Mouse (Mus musculus): ENCODE measurements at regions not wholly inside any gene's neighbourhood (a gene's known extent, or its start where the extent isn't known, plus 50 kb on each side); places are given as distances from the start of the nearest gene placed in this dataset.

DNA sequence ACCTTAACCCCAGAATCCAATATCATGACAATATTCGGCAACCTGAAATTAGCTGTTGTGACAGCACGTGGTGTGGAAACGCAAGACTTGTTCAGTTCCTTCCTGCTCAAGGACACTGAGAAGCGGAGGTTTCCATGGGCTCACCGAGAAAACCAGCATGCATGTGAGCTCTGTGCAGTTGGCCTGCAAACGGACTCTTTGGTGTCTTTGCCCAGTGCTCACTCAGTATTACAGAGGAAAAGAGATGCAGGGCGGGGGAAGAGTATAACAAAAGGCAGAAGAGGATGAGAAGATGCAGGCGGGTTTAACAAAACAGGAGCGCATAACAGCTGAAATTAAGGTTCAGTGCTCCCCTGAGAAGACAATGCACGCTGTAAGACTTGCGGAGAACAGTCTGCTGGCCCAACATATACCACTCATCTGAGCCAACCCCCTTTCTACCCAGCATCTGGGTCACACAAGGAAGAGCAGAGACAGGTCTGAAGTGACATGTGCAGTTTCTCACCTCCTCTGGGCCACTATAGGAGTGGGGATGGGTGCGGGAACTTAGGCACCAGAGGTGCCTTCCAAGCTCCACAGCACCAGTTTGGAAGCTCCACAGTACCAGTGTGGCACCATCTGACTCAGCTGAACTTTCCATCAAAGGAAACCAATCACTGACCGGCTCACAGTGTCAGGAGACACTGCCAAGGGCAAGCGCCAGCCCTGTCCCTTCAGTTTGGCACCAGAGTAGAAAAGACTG is 133.6 kb upstream of the Klf7 start:
- no peak for ATAC-seq (replicated peaks; ENCODE audit: low FRiP score)
- WGBS: 79% methylated on average over 14 of the region's 14 CpGs

GRCm38 (mm10) chr1:64254673-64255072 is 132.6 kb upstream of the Klf7 start:
- ATAC-seq (replicated peaks; ENCODE audit: low FRiP score) (no peak), DNase-seq (ENCODE audit: low spot score) (no peak)
- H3K4me3 ChIP-seq (ENCODE audit: low read depth, low read length): no peak overlapping the region
- H3K9me3 ChIP-seq (ENCODE audit: control insufficient read depth, low read length): no peaks in the 10 kb centered on the region
- 88% methylated on average over 8 of the region's 8 CpGs for WGBS
- H3K9ac ChIP-seq (ENCODE audit: low read depth, low read length): no peak overlapping the region
- H3K36me3 ChIP-seq (ENCODE audit: control insufficient read depth, insufficient read depth, low read length): no peaks in the 10 kb centered on the region
- H3K4me1 ChIP-seq (replicated peaks; ENCODE audit: control insufficient read depth, insufficient read depth, low read length): no peaks in the 10 kb centered on the region
- H3K4me2 ChIP-seq: no peak overlapping the region
- H3K27ac ChIP-seq (ENCODE audit: low read depth, low read length): no peak overlapping the region
- no peaks in the 10 kb centered on the region for H3K27me3 ChIP-seq (replicated peaks; ENCODE audit: control insufficient read depth, insufficient read depth, low read length)

More for the DNA sequence above, 133.6 kb upstream of the Klf7 start:
- H3K9ac ChIP-seq (ENCODE audit: low read depth, low read length): no peak overlapping the region
- H3K9me3 ChIP-seq (ENCODE audit: control insufficient read depth, low read length): no peaks in the 10 kb centered on the region
- H3K4me2 ChIP-seq: no peak overlapping the region
- no peaks in the 10 kb centered on the region for H3K4me1 ChIP-seq (replicated peaks; ENCODE audit: control insufficient read depth, insufficient read depth, low read length)
- no peak for DNase-seq (ENCODE audit: low spot score)
- no peaks in the 10 kb centered on the region for H3K27me3 ChIP-seq (replicated peaks; ENCODE audit: control insufficient read depth, insufficient read depth, low read length)
- no peak overlapping the region for H3K4me3 ChIP-seq (ENCODE audit: low read depth, low read length)
- no peaks in the 10 kb centered on the region for H3K36me3 ChIP-seq (ENCODE audit: control insufficient read depth, insufficient read depth, low read length)
- H3K27ac ChIP-seq (ENCODE audit: low read depth, low read length): no peak overlapping the region

DNA sequence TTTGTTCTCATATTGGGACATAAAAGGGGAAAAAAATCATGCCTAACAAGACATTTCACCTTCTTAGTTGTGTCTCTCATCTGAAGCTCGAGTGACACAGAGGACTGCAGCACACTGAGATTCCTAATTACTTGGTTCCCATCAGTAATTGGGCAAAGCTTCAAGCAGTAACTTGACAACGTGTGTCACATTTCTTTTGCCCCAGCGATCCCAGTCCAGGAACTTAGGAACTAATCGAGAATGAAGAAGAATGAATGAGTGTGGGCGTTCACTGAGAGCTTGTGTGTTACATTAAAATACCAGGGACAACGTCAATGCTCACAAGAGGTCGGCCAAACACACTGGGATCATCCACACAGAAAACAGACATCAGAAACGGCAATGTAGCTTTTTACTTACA is 131.9 kb upstream of the Klf7 start:
- no peaks in the 10 kb centered on the region for H3K27me3 ChIP-seq (replicated peaks; ENCODE audit: control insufficient read depth, insufficient read depth, low read length)
- H3K9ac ChIP-seq (ENCODE audit: low read depth, low read length): no peak overlapping the region
- no peak for ATAC-seq (replicated peaks; ENCODE audit: low FRiP score)

GRCm38 (mm10) chr1:64242401-64242800 is 120.3 kb upstream of the Klf7 start:
- Histone ChIP-seq H3K9me3 (ENCODE audit: control insufficient read depth, low read length) (no peaks in the 10 kb centered on the region), H3K4me2 (no peak overlapping the region), H3K27me3 (replicated peaks; ENCODE audit: control insufficient read depth, insufficient read depth, low read length) (no peaks in the 10 kb centered on the region), H3K27ac (ENCODE audit: low read depth, low read length) (no peak overlapping the region), H3K36me3 (ENCODE audit: control insufficient read depth, insufficient read depth, low read length) (no peaks in the 10 kb centered on the region), H3K4me3 (ENCODE audit: low read depth, low read length) (no peak overlapping the region), H3K9ac (ENCODE audit: low read depth, low read length) (no peak overlapping the region), H3K4me1 (replicated peaks; ENCODE audit: control insufficient read depth, insufficient read depth, low read length) (no peaks in the 10 kb centered on the region)
- DNase-seq (ENCODE audit: low spot score) (no peak), ATAC-seq (replicated peaks; ENCODE audit: low FRiP score) (no peak)
- 71% methylated on average over 2 of the region's 2 CpGs for WGBS

More for the DNA sequence above, 131.9 kb upstream of the Klf7 start:
- DNase-seq (ENCODE audit: low spot score): no peak
- Histone ChIP-seq H3K36me3 (ENCODE audit: control insufficient read depth, insufficient read depth, low read length) (no peaks in the 10 kb centered on the region), H3K9me3 (ENCODE audit: control insufficient read depth, low read length) (no peaks in the 10 kb centered on the region), H3K4me1 (replicated peaks; ENCODE audit: control insufficient read depth, insufficient read depth, low read length) (no peaks in the 10 kb centered on the region), H3K4me3 (ENCODE audit: low read depth, low read length) (no peak overlapping the region), H3K4me2 (no peak overlapping the region), H3K27ac (ENCODE audit: low read depth, low read length) (no peak overlapping the region)
- WGBS: 77% methylated on average over 8 of the region's 8 CpGs

DNA sequence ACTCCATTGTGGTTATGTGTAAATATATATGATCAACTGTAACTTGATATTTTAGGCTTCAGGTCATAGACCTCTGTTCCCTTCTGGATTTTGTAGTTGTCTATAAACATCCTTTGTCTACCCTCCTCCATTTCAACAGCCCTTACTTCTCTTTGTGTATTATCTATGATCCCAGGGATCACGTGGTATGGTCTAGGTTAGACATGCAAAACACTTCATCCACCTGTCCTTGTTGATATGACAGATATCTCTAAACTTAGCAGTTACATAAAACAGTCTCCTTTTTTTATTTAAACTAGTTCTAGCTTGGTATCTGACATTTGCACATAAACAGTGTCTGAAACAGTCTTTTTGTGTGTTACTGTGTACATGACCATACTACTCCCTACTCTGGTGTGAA is 107.6 kb upstream of the Klf7 start:
- Histone ChIP-seq H3K9me3 (ENCODE audit: control insufficient read depth, low read length) (no peaks in the 10 kb centered on the region), H3K4me2 (no peak overlapping the region), H3K9ac (ENCODE audit: low read depth, low read length) (no peak overlapping the region), H3K4me1 (replicated peaks; ENCODE audit: control insufficient read depth, insufficient read depth, low read length) (no peaks in the 10 kb centered on the region), H3K36me3 (ENCODE audit: control insufficient read depth, insufficient read depth, low read length) (no peaks in the 10 kb centered on the region), H3K27ac (ENCODE audit: low read depth, low read length) (no peak overlapping the region), H3K4me3 (ENCODE audit: low read depth, low read length) (no peak overlapping the region), H3K27me3 (replicated peaks; ENCODE audit: control insufficient read depth, insufficient read depth, low read length) (no peaks in the 10 kb centered on the region)
- DNase-seq (ENCODE audit: low spot score) (no peak), ATAC-seq (replicated peaks; ENCODE audit: low FRiP score) (no peak)
- 73% methylated on average over 1 of the region's 1 CpGs for WGBS

DNA sequence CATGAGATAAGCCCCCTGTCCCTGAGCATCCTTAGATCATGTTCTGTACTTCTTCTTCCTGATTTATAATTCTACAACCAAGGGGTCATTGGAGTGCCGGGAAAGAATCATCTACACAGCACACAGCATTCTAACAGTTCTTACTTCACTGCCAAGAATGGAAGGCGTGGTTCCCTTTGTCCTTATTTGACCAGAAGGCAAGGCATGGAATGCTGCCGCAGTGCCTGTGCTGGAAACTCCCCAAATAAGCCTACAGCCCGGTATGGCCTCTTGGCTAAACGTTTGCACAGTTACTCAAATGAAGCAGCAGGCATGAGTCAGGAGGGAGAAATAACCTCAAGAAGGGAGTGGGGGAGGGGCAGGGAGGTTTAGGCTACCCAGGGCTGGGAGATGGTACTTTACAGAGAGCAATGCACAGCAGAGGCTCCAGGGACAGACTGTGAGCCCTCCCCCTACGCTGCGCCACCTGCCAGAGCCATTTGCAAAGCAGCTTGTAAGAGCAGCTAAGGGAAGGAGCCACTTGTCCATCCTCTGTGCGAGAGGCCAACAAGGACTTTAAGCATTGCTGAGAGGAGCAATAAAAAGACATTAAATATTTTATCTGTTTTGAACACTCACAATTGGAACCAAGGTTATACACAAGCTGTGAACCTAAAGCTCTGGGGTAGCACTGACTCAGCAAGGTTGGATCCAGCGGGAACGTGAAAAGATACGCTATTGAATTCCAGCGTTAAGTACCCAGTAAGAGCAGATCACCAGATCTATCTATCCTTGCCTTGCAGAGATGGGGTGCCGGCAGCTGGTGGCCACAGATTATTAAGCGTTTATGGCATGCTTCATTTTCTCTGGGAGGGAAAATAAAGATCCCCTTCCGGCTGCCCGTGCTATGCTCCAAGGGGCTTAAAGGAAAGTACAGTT is 104.2 kb upstream of the Klf7 start:
- Histone ChIP-seq H3K9ac (ENCODE audit: low read depth, low read length) (no peak overlapping the region), H3K4me1 (replicated peaks; ENCODE audit: control insufficient read depth, insufficient read depth, low read length) (no peaks in the 10 kb centered on the region), H3K4me2 (no peak overlapping the region), H3K4me3 (ENCODE audit: low read depth, low read length) (no peak overlapping the region), H3K27me3 (replicated peaks; ENCODE audit: control insufficient read depth, insufficient read depth, low read length) (no peaks in the 10 kb centered on the region), H3K36me3 (ENCODE audit: control insufficient read depth, insufficient read depth, low read length) (no peaks in the 10 kb centered on the region), H3K9me3 (ENCODE audit: control insufficient read depth, low read length) (no peaks in the 10 kb centered on the region), H3K27ac (ENCODE audit: low read depth, low read length) (no peak overlapping the region)
- DNase-seq (ENCODE audit: low spot score) (no peak), ATAC-seq (replicated peaks; ENCODE audit: low FRiP score) (no peak)
- 49% methylated on average over 16 of the region's 16 CpGs for WGBS

DNA sequence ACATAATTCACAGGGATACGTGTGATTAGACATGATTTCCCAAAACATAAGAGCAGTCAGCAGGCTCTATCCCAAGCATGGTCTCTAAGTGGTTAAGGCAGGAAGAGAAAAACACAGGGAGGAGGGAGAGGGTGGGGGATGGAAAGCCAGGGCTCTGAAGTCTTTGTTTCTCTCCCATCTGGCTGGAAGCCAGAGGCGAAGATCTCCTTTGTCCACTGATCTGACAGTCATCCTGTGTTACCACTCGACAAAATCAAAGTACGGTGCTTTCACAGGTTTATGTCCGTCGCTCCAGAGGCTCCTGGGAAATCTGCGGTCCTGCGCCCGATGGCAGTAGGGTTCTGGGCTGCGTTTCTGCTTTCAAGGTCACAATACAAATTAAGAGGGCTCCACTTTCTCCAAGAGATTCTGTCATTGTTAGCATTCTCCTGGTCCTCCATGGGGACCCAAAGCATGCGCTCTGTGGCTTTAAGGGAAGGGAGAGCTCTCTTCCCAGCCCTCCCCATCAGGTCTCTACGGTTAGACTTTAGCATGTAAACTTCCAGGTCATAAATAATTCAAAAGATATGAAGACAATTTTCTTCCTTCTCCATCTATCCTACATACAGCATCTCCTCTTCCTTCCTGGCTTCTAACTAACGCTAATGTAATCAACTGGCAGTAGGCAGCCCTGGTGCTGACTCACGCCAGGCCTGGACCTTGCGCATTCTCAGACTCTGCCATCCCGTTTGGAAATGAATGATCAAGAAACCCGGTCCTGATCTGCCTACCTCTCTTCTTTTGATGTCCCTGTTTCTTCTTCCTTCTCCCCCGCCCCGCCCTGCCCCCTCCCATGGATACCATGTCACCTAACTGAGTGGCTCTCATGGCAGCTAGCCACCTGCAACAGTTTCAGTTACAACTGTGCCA is 102.0 kb upstream of the Klf7 start:
- no peaks in the 10 kb centered on the region for H3K27me3 ChIP-seq (replicated peaks; ENCODE audit: control insufficient read depth, insufficient read depth, low read length)
- no peaks in the 10 kb centered on the region for H3K36me3 ChIP-seq (ENCODE audit: control insufficient read depth, insufficient read depth, low read length)
- no peak overlapping the region for H3K27ac ChIP-seq (ENCODE audit: low read depth, low read length)
- ATAC-seq (replicated peaks; ENCODE audit: low FRiP score) (no peak), DNase-seq (ENCODE audit: low spot score) (no peak)
- H3K4me1 ChIP-seq (replicated peaks; ENCODE audit: control insufficient read depth, insufficient read depth, low read length): no peaks in the 10 kb centered on the region
- H3K9me3 ChIP-seq (ENCODE audit: control insufficient read depth, low read length): no peaks in the 10 kb centered on the region
- no peak overlapping the region for H3K9ac ChIP-seq (ENCODE audit: low read depth, low read length)
- WGBS: 73% methylated on average over 19 of the region's 19 CpGs
- H3K4me2 ChIP-seq: no peak overlapping the region
- no peak overlapping the region for H3K4me3 ChIP-seq (ENCODE audit: low read depth, low read length)

- H3K9ac ChIP-seq (ENCODE audit: low read depth, low read length): no peak overlapping the region
- H3K4me2 ChIP-seq: no peak overlapping the region
- H3K4me3 ChIP-seq (ENCODE audit: low read depth, low read length): no peak overlapping the region
- ATAC-seq (replicated peaks; ENCODE audit: low FRiP score): no peak
- no peaks in the 10 kb centered on the region for H3K4me1 ChIP-seq (replicated peaks; ENCODE audit: control insufficient read depth, insufficient read depth, low read length)
- H3K36me3 ChIP-seq (ENCODE audit: control insufficient read depth, insufficient read depth, low read length): no peaks in the 10 kb centered on the region
- no peak for DNase-seq (ENCODE audit: low spot score)
- no peaks in the 10 kb centered on the region for H3K27me3 ChIP-seq (replicated peaks; ENCODE audit: control insufficient read depth, insufficient read depth, low read length)
- WGBS: 39% methylated on average over 2 of the region's 2 CpGs
- H3K9me3 ChIP-seq (ENCODE audit: control insufficient read depth, low read length): no peaks in the 10 kb centered on the region
- H3K27ac ChIP-seq (ENCODE audit: low read depth, low read length): no peak overlapping the region
Measured at GRCm38 (mm10) chr1:64222475-64222874, 100.4 kb upstream of the Klf7 start.
